Mouse (Mus musculus) erythroblast, embryonic 14.5 days (primary cell): ENCODE measurements around the gene Cpm.
"Not testable (repeated sequence)": the region's sequence is repeated elsewhere in the genome, so short reads cannot be mapped to it uniquely, and the experiment has no call there.

ENCODE experiments used
- GATA1 ChIP-seq: IDR thresholded peaks from 2 replicates; pipeline ENCODE4 v1.6.1; 2012; ENCODE audit warnings: low read length, inconsistent platforms, mixed read lengths
- TAL1 ChIP-seq: IDR thresholded peaks from 3 replicates; pipeline ENCODE4 v1.6.1; 2012; ENCODE audit warnings: low read length, inconsistent platforms, mixed read lengths

DNA sequence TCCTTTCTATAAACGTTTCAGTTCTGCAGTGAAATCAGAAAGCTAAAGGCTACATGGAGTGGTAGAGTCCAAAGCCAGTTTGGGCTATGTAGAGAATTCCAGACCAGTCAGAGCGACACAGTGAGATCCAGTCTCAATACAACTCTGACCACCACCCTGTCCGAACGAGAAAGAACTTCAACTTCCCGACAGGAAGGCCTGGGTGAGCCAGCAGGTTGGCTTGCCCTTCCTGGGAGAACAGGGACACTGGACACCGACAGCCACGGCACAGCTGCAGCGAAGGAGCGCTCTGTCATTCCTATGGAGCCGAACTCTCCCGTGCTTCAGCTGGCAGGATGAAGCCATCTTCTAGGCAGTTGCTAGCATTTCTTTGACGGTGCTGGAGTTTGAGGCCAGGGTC is 106.1 kb downstream of the Cpm start:
- not testable (repeated sequence) for TF ChIP-seq GATA1, TAL1
